Mouse (Mus musculus) bone marrow, adult 2 months (tissue): Measurements from ENCODE around the gene Mxi1.
A peak's percentile ranks its signal among the peaks of the same experiment; 100 is the strongest.

Source experiments
- CTCF ChIP-seq: fragments of 200-500 bp; IDR thresholded peaks from 2 replicates; pipeline ENCODE4 v1.5.1; 2011; ENCODE audit warnings: low read length, control low read depth; ENCODE audit not compliant: control insufficient read depth, insufficient read depth
- POLR2A ChIP-seq: fragments of 200-500 bp; IDR thresholded peaks from 2 replicates; pipeline ENCODE4 v1.6.1; 2011; ENCODE audit warnings: low read depth, mild to moderate bottlenecking, control low read depth, low read length, borderline replicate concordance; ENCODE audit not compliant: control insufficient read depth

- TF ChIP-seq CTCF, result no peak
- peak; percentile 78 for TF ChIP-seq POLR2A
Measured at GRCm38 (mm10) chr19:53390495-53391007, 80.2 kb downstream of the Mxi1 start, which contains the start of gene Smndc1.
